Mouse (Mus musculus) hindlimb bud, embryonic 11.5 days (tissue): ENCODE data around the gene Slc35g3.
"Not testable (repeated sequence)": the region's sequence is repeated elsewhere in the genome, so short reads cannot be mapped to it uniquely, and the experiment has no call there.

Experiments
- DNase-seq: peaks from one replicate; pipeline ENCODE4 v3.0.0-alpha.2; 2012; ENCODE audit warnings: low read depth, low spot score; ENCODE audit errors: extremely low spot score

Slc35g3 gene

GRCm38 (mm10) chr11:69757303-69758089, 4.3 kb downstream of the Slc35g3 start:
- no peak for DNase-seq

- no peak for DNase-seq
These were observed 7.1 kb downstream of the Slc35g3 start for GRCm38 (mm10) chr11:69754701-69755100.

- no peak for DNase-seq
These were observed 7.5 kb downstream of the Slc35g3 start for GRCm38 (mm10) chr11:69754233-69754632.

GRCm38 (mm10) chr11:69752686-69753085, 9.1 kb downstream of the Slc35g3 start:
- DNase-seq, result no peak

- no peak for DNase-seq
These were observed 10.1 kb downstream of the Slc35g3 start for GRCm38 (mm10) chr11:69751635-69752034.

GRCm38 (mm10) chr11:69731408-69731807, 30.4 kb downstream of the Slc35g3 start:
- not testable (repeated sequence) for DNase-seq

GRCm38 (mm10) chr11:69729063-69729462, 32.7 kb downstream of the Slc35g3 start:
- DNase-seq, result peak; percentile 24

- no peak for DNase-seq
These were observed 35.8 kb downstream of the Slc35g3 start for GRCm38 (mm10) chr11:69725951-69726350.

GRCm38 (mm10) chr11:69723074-69723473, 38.7 kb downstream of the Slc35g3 start:
- no peak for DNase-seq

GRCm38 (mm10) chr11:69720852-69721251, 40.9 kb downstream of the Slc35g3 start:
- no peak for DNase-seq

- no peak for DNase-seq
These were observed 42.3 kb downstream of the Slc35g3 start for GRCm38 (mm10) chr11:69719423-69719822.

- DNase-seq, result no peak
These were observed 43.1 kb downstream of the Slc35g3 start for GRCm38 (mm10) chr11:69718661-69719060.

- no peak for DNase-seq
These were observed 44.8 kb downstream of the Slc35g3 start for GRCm38 (mm10) chr11:69716953-69717352.

GRCm38 (mm10) chr11:69715929-69716328, 45.8 kb downstream of the Slc35g3 start:
- DNase-seq, result peak; percentile 46

GRCm38 (mm10) chr11:69715482-69715881, 46.3 kb downstream of the Slc35g3 start:
- peak; percentile 31 for DNase-seq

- peak; percentile 76 for DNase-seq
These were observed 47.0 kb downstream of the Slc35g3 start for GRCm38 (mm10) chr11:69714636-69715329.

- no peak for DNase-seq
These were observed 48.7 kb downstream of the Slc35g3 start for GRCm38 (mm10) chr11:69712954-69713672.

- DNase-seq, result no peak
These were observed 50.7 kb downstream of the Slc35g3 start for GRCm38 (mm10) chr11:69711082-69711481.

- no peak for DNase-seq
These were observed 51.3 kb downstream of the Slc35g3 start for GRCm38 (mm10) chr11:69710470-69710869.
